In genomic region chr3:104765021-104765420, GRCm38 (mm10) we compare ENCODE assay signal across 11 mouse cellular contexts. TPM values are rescaled to one million over a fixed set of nuclear protein-coding genes. Genes with fewer than 3 reads are reported as not detected.
DNase-seq lines count a peak whose midpoint lies in the region; ATAC-seq and TF ChIP-seq lines count a peak whose summit lies in the region.
"Had no signal": no experiment of that assay in that cellular context is flagged by ENCODE, and none has a peak within 500 bp of the region (broad histone marks: within the 10 kb centered on the region; RNA-seq: fewer than 3 reads in every experiment).

No protein-coding gene starts in this region.

- peak; percentile 49; the same call in 1 of the 2 replicates for TF ChIP-seq CTCF in testis, adult 2 months (IDR thresholded peaks at IDR 0.05; ENCODE audit: control insufficient read depth, insufficient read depth, insufficient replicate concordance, low read depth, low read length)
- peak; percentile 37; the same call in 1 of the 2 replicates for TF ChIP-seq CTCF in cortical plate, adult 2 months (IDR thresholded peaks at IDR 0.05; ENCODE audit: extremely low read depth, insufficient read depth, low read length)

- H3K9ac ChIP-seq in intestine, embryonic 14.5 days (ENCODE audit: low read length), result no peak overlapping the region
- no peak overlapping the region for H3K9ac ChIP-seq in intestine, embryonic 15.5 days

- intact Hi-C loops in left cerebral cortex, postnatal 4 days (cut with DNase I), result no loop called here

- no peaks in the 10 kb centered on the region for H3K9me3 ChIP-seq in intestine, embryonic 14.5 days (ENCODE audit: control insufficient read depth, low read length)
- no peaks in the 10 kb centered on the region for H3K9me3 ChIP-seq in intestine, embryonic 15.5 days
- H3K9me3 ChIP-seq: midbrain, embryonic 10.5 days had no signal

- no peak overlapping the region for H3K4me2 ChIP-seq in intestine, embryonic 14.5 days (ENCODE audit: low read length)
- H3K4me2 ChIP-seq in intestine, embryonic 15.5 days (replicated peaks), result no peak overlapping the region

- H3K4me1 ChIP-seq in intestine, embryonic 14.5 days (replicated peaks; ENCODE audit: control insufficient read depth, insufficient read depth, low read length), result no peaks in the 10 kb centered on the region
- no peaks in the 10 kb centered on the region for H3K4me1 ChIP-seq in intestine, embryonic 15.5 days (replicated peaks)
- no peaks in the 10 kb centered on the region for H3K4me1 ChIP-seq in testis, adult 2 months (ENCODE audit: control insufficient read depth, insufficient read depth, low read length)
- no peaks in the 10 kb centered on the region for H3K4me1 ChIP-seq in cortical plate, adult 2 months (ENCODE audit: control insufficient read depth, insufficient read depth, low read length)

- no peak overlapping the region for H3K27ac ChIP-seq in intestine, embryonic 14.5 days (ENCODE audit: low read depth)
- no peak overlapping the region for H3K27ac ChIP-seq in intestine, embryonic 15.5 days
- H3K27ac ChIP-seq in testis, adult 2 months (ENCODE audit: control insufficient read depth, insufficient read depth, low read depth, low read length), result no peak overlapping the region
- no peak overlapping the region for H3K27ac ChIP-seq in cortical plate, adult 2 months (ENCODE audit: insufficient read depth, low read length)
- H3K27ac ChIP-seq: midbrain, embryonic 10.5 days had no signal

- DNase-seq in intestine, embryonic 14.5 days (ENCODE audit: low spot score), result peak; percentile 66
- no peak for DNase-seq in testis, postnatal 14 days (ENCODE audit: low spot score)
- DNase-seq in testis, postnatal 10 days (ENCODE audit: low spot score), result peak; percentile 67
- no peak for DNase-seq in left cerebral cortex, adult 11 months (ENCODE audit: low spot score)
- DNase-seq in left cerebral cortex, postnatal 4 days, result no peak
- DNase-seq: adrenal gland, adult 2 months had no signal

- no peak for ATAC-seq in intestine, embryonic 14.5 days (replicated peaks; ENCODE audit: low FRiP score, low TSS enrichment, low read depth)
- no peak for ATAC-seq in intestine, embryonic 15.5 days

- no peaks in the 10 kb centered on the region for H3K36me3 ChIP-seq in intestine, embryonic 14.5 days (ENCODE audit: control insufficient read depth, insufficient read depth, low read length)
- H3K36me3 ChIP-seq in intestine, embryonic 15.5 days, result no peaks in the 10 kb centered on the region
- no peaks in the 10 kb centered on the region for H3K36me3 ChIP-seq in testis, adult 2 months (ENCODE audit: control insufficient read depth, insufficient read depth, low read length)
- H3K36me3 ChIP-seq: midbrain, embryonic 10.5 days had no signal

- no peak overlapping the region for H3K4me3 ChIP-seq in intestine, embryonic 14.5 days (ENCODE audit: low read depth, low read length)
- no peak overlapping the region for H3K4me3 ChIP-seq in intestine, embryonic 15.5 days (replicated peaks)
- no peak overlapping the region for H3K4me3 ChIP-seq in testis, adult 2 months (ENCODE audit: control insufficient read depth, low read depth, low read length)
- no peak overlapping the region for H3K4me3 ChIP-seq in cortical plate, adult 2 months (ENCODE audit: insufficient read depth, low read length)
- H3K4me3 ChIP-seq: erythroblast, embryonic 14.5 days; midbrain, embryonic 10.5 days had no signal

- WGBS in intestine, embryonic 14.5 days, result 23% methylated on average over 4 of the region's 4 CpGs
- WGBS in intestine, embryonic 15.5 days, result 24% methylated on average over 4 of the region's 4 CpGs

- TF ChIP-seq POLR2A in testis, adult 2 months (IDR thresholded peaks at IDR 0.05; ENCODE audit: control insufficient read depth, low read depth, low read length), result no peak
- TF ChIP-seq POLR2A in cortical plate, adult 2 months (IDR thresholded peaks at IDR 0.05; ENCODE audit: extremely low read depth, insufficient read depth, low read length), result no peak

- peaks cover 5% of the 10 kb centered on the region; the same call in 1 of the 2 replicates for H3K27me3 ChIP-seq in intestine, embryonic 14.5 days (replicated peaks; ENCODE audit: control insufficient read depth, insufficient read depth, low read length)
- H3K27me3 ChIP-seq in intestine, embryonic 15.5 days (replicated peaks), result no peaks in the 10 kb centered on the region
- no peaks in the 10 kb centered on the region for H3K27me3 ChIP-seq in testis, adult 2 months (ENCODE audit: control insufficient read depth, insufficient read depth, low read length)

RNA-seq across cellular contexts. Expression of gene Ppm1j, which starts 15.8 kb away (rescaled TPM):
- 2.1 and 3.1 TPM in 2 replicates for polyA plus RNA-seq in intestine, embryonic 14.5 days (2014; fragmentation: Nextera tagmentation; extraction: Ambion mirVana)
- 2.9 and 4.5 TPM in 2 replicates for polyA plus RNA-seq in intestine, embryonic 15.5 days (2015; fragmentation: Nextera tagmentation; extraction: Ambion mirVana)
- polyA plus RNA-seq in testis, adult 2 months (2012; rRNA removed), result 178 and 205 TPM in 2 replicates
- polyA plus RNA-seq in cortical plate, adult 2 months (2012; rRNA removed), result 0.93 and 1.1 TPM in 2 replicates
- total RNA-seq in left cerebral cortex, postnatal 4 days (2021), result 1 to 10 TPM; 1.0 to 2.2 TPM
- polyA plus RNA-seq: erythroblast, embryonic 14.5 days had no signal

RNA-seq across cellular contexts. Expression of gene Fam19a3, which starts 16.6 kb away (rescaled TPM):
- polyA plus RNA-seq in intestine, embryonic 14.5 days (2014; fragmentation: Nextera tagmentation; extraction: Ambion mirVana), result 0.04 and 0.11 TPM in 2 replicates
- 0.08 TPM in 1 of 2 replicates, not detected in the other for polyA plus RNA-seq in intestine, embryonic 15.5 days (2015; fragmentation: Nextera tagmentation; extraction: Ambion mirVana)
- polyA plus RNA-seq in testis, adult 2 months (2012; rRNA removed), result 9.1 and 12.6 TPM in 2 replicates
- polyA plus RNA-seq in cortical plate, adult 2 months (2012; rRNA removed), result 0.08 TPM in 2 replicates
- total RNA-seq in left cerebral cortex, postnatal 4 days (2021), result under 1 TPM in 1 of 2 experiments, not detected in 1; 0.14 TPM
- polyA plus RNA-seq: erythroblast, embryonic 14.5 days had no signal

RNA-seq across cellular contexts. Expression of gene Rhoc, which starts 23.2 kb away (rescaled TPM):
- 166 and 184 TPM in 2 replicates for polyA plus RNA-seq in intestine, embryonic 14.5 days (2014; fragmentation: Nextera tagmentation; extraction: Ambion mirVana)
- 157 and 162 TPM in 2 replicates for polyA plus RNA-seq in intestine, embryonic 15.5 days (2015; fragmentation: Nextera tagmentation; extraction: Ambion mirVana)
- 4.8 and 6.3 TPM in 2 replicates for polyA plus RNA-seq in testis, adult 2 months (2012; rRNA removed)
- polyA plus RNA-seq in cortical plate, adult 2 months (2012; rRNA removed), result 26.5 and 32.5 TPM in 2 replicates
- total RNA-seq in left cerebral cortex, postnatal 4 days (2021), result 10 to 100 TPM; 42.1 to 43.3 TPM

RNA-seq across cellular contexts. Expression of gene Mov10, which starts 53.3 kb away (rescaled TPM):
- polyA plus RNA-seq in intestine, embryonic 14.5 days (2014; fragmentation: Nextera tagmentation; extraction: Ambion mirVana), result 83.6 and 94.5 TPM in 2 replicates
- 129 and 133 TPM in 2 replicates for polyA plus RNA-seq in intestine, embryonic 15.5 days (2015; fragmentation: Nextera tagmentation; extraction: Ambion mirVana)
- polyA plus RNA-seq in testis, adult 2 months (2012; rRNA removed), result 8.7 and 9.4 TPM in 2 replicates
- polyA plus RNA-seq in cortical plate, adult 2 months (2012; rRNA removed), result 11.8 and 13.4 TPM in 2 replicates
- total RNA-seq in left cerebral cortex, postnatal 4 days (2021), result 10 to 100 TPM in 1 of 2 experiments, 1 to 10 TPM in 1; 9.2 to 11.0 TPM

Comparison
In these comparisons a context has a peak if more than half of its experiments do, and no peak if none do; other contexts are left out.
1. DNase-seq: peak in intestine, embryonic 14.5 days (single experiment) and testis, postnatal 10 days (single experiment); none in testis, postnatal 14 days (single experiment), left cerebral cortex, adult 11 months (single experiment) and left cerebral cortex, postnatal 4 days (single experiment).
2. RNA of gene Ppm1j, which starts 15.8 kb away (polyA plus RNA-seq): 178 to 205 TPM in testis, adult 2 months; 2.1 to 3.1 TPM in intestine, embryonic 14.5 days, 2.9 to 4.5 TPM in intestine, embryonic 15.5 days and 0.93 to 1.1 TPM in cortical plate, adult 2 months; every median in the first group is over 10 times any median in the second.